Mouse (Mus musculus) ES-Bruce4 (cell line): ENCODE data around the gene Sstr4.

ENCODE experiments used
- EP300 ChIP-seq: IDR thresholded peaks from 2 replicates; pipeline ENCODE4 v1.6.1; 2011; ENCODE audit warnings: low read depth, low read length; ENCODE audit not compliant: insufficient read depth
- POLR2A ChIP-seq: IDR thresholded peaks from one replicate; pipeline ENCODE4 v1.8.1; 2011; ENCODE audit warnings: low read length; ENCODE audit not compliant: insufficient read depth

DNA sequence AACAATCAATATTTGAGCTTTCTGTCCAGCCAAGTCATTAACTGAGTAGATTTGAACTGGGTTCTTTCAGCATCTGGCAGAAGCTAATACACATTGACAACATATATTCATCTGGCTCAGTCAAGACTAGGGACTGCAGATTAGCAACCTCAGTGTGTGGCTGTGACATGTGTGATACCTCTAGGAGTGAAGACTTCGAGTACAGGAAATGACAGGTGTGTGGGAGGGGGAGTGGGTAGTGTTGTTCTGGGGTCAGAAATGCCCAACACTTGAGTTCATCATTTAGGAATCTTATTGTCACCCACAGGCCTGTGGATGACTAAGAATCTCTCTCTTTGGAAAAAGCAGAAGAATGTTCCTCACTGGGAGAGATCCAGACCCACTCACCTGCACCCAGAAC is 26.0 kb downstream of the Sstr4 start:
- TF ChIP-seq EP300: no peak
- TF ChIP-seq POLR2A: no peak
